Comparison of ENCODE assay signal across 25 mouse cellular contexts in the genomic region with DNA sequence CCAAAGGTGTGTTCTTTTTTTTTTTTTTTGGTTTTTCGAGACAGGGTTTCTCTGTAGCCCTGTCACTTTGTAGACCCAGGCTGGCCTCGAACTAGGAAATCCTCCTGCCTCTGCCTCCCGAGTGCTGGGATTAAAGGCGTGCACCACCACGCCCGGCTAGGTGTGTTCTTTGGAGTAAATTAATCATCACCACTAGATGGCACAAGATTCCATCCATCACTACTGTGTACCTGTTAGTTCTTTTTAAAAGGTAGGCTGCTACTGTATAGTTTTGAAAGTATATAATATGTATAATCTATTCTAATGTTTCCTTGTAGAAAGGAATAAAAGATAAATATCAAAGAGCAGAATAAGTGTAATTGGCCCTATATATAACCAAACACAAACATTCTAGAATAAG. TPM values are rescaled to one million over a fixed set of nuclear protein-coding genes. Genes with fewer than 3 reads are reported as not detected.
DNase-seq lines count a peak whose midpoint lies in the region; ATAC-seq and TF ChIP-seq lines count a peak whose summit lies in the region.
"Had no signal": no experiment of that assay in that cellular context is flagged by ENCODE, and none has a peak within 500 bp of the region (broad histone marks: within the 10 kb centered on the region; RNA-seq: fewer than 3 reads in every experiment).

No protein-coding gene starts in this region.

- H3K9me3 ChIP-seq in kidney, postnatal 0 days (replicated peaks; ENCODE audit: low read length) = no peaks in the 10 kb centered on the region
- H3K9me3 ChIP-seq in kidney, embryonic 15.5 days (replicated peaks) = no peaks in the 10 kb centered on the region
- no peaks in the 10 kb centered on the region for H3K9me3 ChIP-seq in midbrain, postnatal 0 days (ENCODE audit: low read length)
- H3K9me3 ChIP-seq in midbrain, embryonic 15.5 days = no peaks in the 10 kb centered on the region
- H3K9me3 ChIP-seq in stomach, postnatal 0 days (ENCODE audit: control insufficient read depth, low read length) = no peaks in the 10 kb centered on the region
- no peaks in the 10 kb centered on the region for H3K9me3 ChIP-seq in hindbrain, embryonic 11.5 days (ENCODE audit: control insufficient read depth, low read length)
- H3K9me3 ChIP-seq: forebrain, embryonic 15.5 days; G1E; limb, embryonic 10.5 days; liver, embryonic 13.5 days; midbrain, embryonic 12.5 days; stomach, embryonic 15.5 days had no signal

- DNase-seq in gastrocnemius, adult 2 months = no peak
- DNase-seq in gastrocnemius, adult 8-10 months (ENCODE audit: low spot score in 2 of 2) = no peak
- no peak for DNase-seq in kidney, postnatal 0 days (ENCODE audit: low spot score)
- no peak for DNase-seq in midbrain, postnatal 0 days (ENCODE audit: low spot score)
- no peak for DNase-seq in stomach, postnatal 0 days (ENCODE audit: low spot score)
- DNase-seq in hindbrain, embryonic 11.5 days (ENCODE audit: low spot score) = no peak
- DNase-seq: adrenal gland, postnatal 10 days; cerebellum, adult 11-12 months; cerebellum, postnatal 36 days; kidney, adult 18-20 months; liver, embryonic 13.5 days had no signal

- H3K9ac ChIP-seq in kidney, postnatal 0 days (ENCODE audit: low read depth, low read length) = no peak overlapping the region
- H3K9ac ChIP-seq in kidney, embryonic 15.5 days = no peak overlapping the region
- H3K9ac ChIP-seq in midbrain, postnatal 0 days (replicated peaks; ENCODE audit: low read length, poor library complexity, severe bottlenecking) = no peak overlapping the region
- no peak overlapping the region for H3K9ac ChIP-seq in midbrain, embryonic 15.5 days
- H3K9ac ChIP-seq in stomach, postnatal 0 days (ENCODE audit: low read length) = no peak overlapping the region
- H3K9ac ChIP-seq in hindbrain, embryonic 11.5 days (ENCODE audit: low read depth, low read length) = no peak overlapping the region
- H3K9ac ChIP-seq: forebrain, embryonic 15.5 days; hindbrain, embryonic 14.5 days; liver, embryonic 13.5 days; midbrain, embryonic 12.5 days; stomach, embryonic 15.5 days had no signal

- H3K4me1 ChIP-seq in kidney, postnatal 0 days (replicated peaks; ENCODE audit: insufficient read depth, low read length) = no peaks in the 10 kb centered on the region
- no peaks in the 10 kb centered on the region for H3K4me1 ChIP-seq in kidney, embryonic 15.5 days
- H3K4me1 ChIP-seq in midbrain, postnatal 0 days (ENCODE audit: insufficient read depth, low read length) = 0 out of 2 replicates have a peak, but pooled peaks cover 5% of the 10 kb centered on the region
- peaks cover 5% of the 10 kb centered on the region; the same call in 1 of the 2 replicates for H3K4me1 ChIP-seq in midbrain, embryonic 15.5 days
- H3K4me1 ChIP-seq in stomach, postnatal 0 days (replicated peaks; ENCODE audit: control insufficient read depth, insufficient read depth) = no peaks in the 10 kb centered on the region
- no peaks in the 10 kb centered on the region for H3K4me1 ChIP-seq in hindbrain, embryonic 11.5 days (replicated peaks; ENCODE audit: control insufficient read depth, insufficient read depth, low read length)
- H3K4me1 ChIP-seq: limb, embryonic 10.5 days; midbrain, embryonic 12.5 days; stomach, embryonic 15.5 days had no signal

- intact Hi-C loops in gastrocnemius, adult 2 months (cut with DNase I) = loop anchor here (5.0 kb wide), 2 partner anchors 119 to 214 kb away; no protein-coding TSS in a partner anchor

- H3K4me2 ChIP-seq in kidney, postnatal 0 days (ENCODE audit: low read length) = no peak overlapping the region
- H3K4me2 ChIP-seq in kidney, embryonic 15.5 days = no peak overlapping the region
- no peak overlapping the region for H3K4me2 ChIP-seq in midbrain, postnatal 0 days (ENCODE audit: low read depth, low read length, poor library complexity, severe bottlenecking)
- H3K4me2 ChIP-seq in midbrain, embryonic 15.5 days = no peak overlapping the region
- no peak overlapping the region for H3K4me2 ChIP-seq in stomach, postnatal 0 days (replicated peaks; ENCODE audit: low read depth)
- H3K4me2 ChIP-seq in hindbrain, embryonic 11.5 days (replicated peaks; ENCODE audit: low read depth, low read length) = no peak overlapping the region
- H3K4me2 ChIP-seq: forebrain, embryonic 15.5 days; hindbrain, embryonic 14.5 days; liver, embryonic 13.5 days; midbrain, embryonic 12.5 days; stomach, embryonic 15.5 days had no signal

- TF ChIP-seq CTCF in gastrocnemius, adult 2 months (IDR thresholded peaks at IDR 0.05) = peak; percentile 56
- peak; percentile 46; the same call in 1 of the 2 replicates for TF ChIP-seq CTCF in kidney, postnatal 0 days (IDR thresholded peaks at IDR 0.05; ENCODE audit: low read depth)
- peak; percentile 34 for TF ChIP-seq CTCF in midbrain, postnatal 0 days (IDR thresholded peaks at IDR 0.05)
- TF ChIP-seq CTCF in stomach, postnatal 0 days (IDR thresholded peaks at IDR 0.05; ENCODE audit: low read depth) = peak; percentile 43; the same call in 1 of the 2 replicates

- H3K4me3 ChIP-seq in gastrocnemius, adult 2 months = no peak overlapping the region
- no peak overlapping the region for H3K4me3 ChIP-seq in kidney, postnatal 0 days (replicated peaks; ENCODE audit: low read depth, low read length)
- no peak overlapping the region for H3K4me3 ChIP-seq in kidney, embryonic 15.5 days (replicated peaks)
- H3K4me3 ChIP-seq in midbrain, postnatal 0 days (ENCODE audit: low read depth, low read length) = no peak overlapping the region
- H3K4me3 ChIP-seq in midbrain, embryonic 15.5 days = no peak overlapping the region
- H3K4me3 ChIP-seq in stomach, postnatal 0 days (ENCODE audit: low read depth, low read length) = no peak overlapping the region
- no peak overlapping the region for H3K4me3 ChIP-seq in hindbrain, embryonic 11.5 days (ENCODE audit: low read depth, low read length)
- H3K4me3 ChIP-seq: erythroblast, embryonic 14.5 days; forebrain, embryonic 15.5 days; limb, embryonic 10.5 days; liver, embryonic 13.5 days; midbrain, embryonic 12.5 days; myocyte; stomach, embryonic 15.5 days had no signal

- H3K27me3 ChIP-seq in kidney, postnatal 0 days (ENCODE audit: insufficient read depth, low read length) = no peaks in the 10 kb centered on the region
- H3K27me3 ChIP-seq in kidney, embryonic 15.5 days = no peaks in the 10 kb centered on the region
- no peaks in the 10 kb centered on the region for H3K27me3 ChIP-seq in midbrain, postnatal 0 days (ENCODE audit: insufficient read depth, low read length)
- no peaks in the 10 kb centered on the region for H3K27me3 ChIP-seq in midbrain, embryonic 15.5 days (replicated peaks)
- no peaks in the 10 kb centered on the region for H3K27me3 ChIP-seq in stomach, postnatal 0 days (ENCODE audit: control insufficient read depth, insufficient read depth, low read length)
- H3K27me3 ChIP-seq in hindbrain, embryonic 11.5 days (ENCODE audit: control insufficient read depth, insufficient read depth, low read length) = no peaks in the 10 kb centered on the region
- H3K27me3 ChIP-seq: forebrain, embryonic 15.5 days; liver, embryonic 13.5 days; midbrain, embryonic 12.5 days; stomach, embryonic 15.5 days had no signal

- TF ChIP-seq EP300 in stomach, postnatal 0 days (optimal IDR thresholded peaks at IDR 0.05) = no peak

- no peak for ATAC-seq in kidney, postnatal 0 days (replicated peaks; ENCODE audit: low FRiP score, low read depth)
- ATAC-seq in kidney, embryonic 15.5 days (replicated peaks; ENCODE audit: low FRiP score) = no peak
- no peak for ATAC-seq in midbrain, postnatal 0 days (ENCODE audit: low FRiP score)
- ATAC-seq in midbrain, embryonic 15.5 days (replicated peaks) = no peak
- no peak for ATAC-seq in stomach, postnatal 0 days (ENCODE audit: low FRiP score, low TSS enrichment)
- no peak for ATAC-seq in hindbrain, embryonic 11.5 days (ENCODE audit: low FRiP score)
- ATAC-seq: forebrain, embryonic 15.5 days had no signal

- H3K36me3 ChIP-seq in kidney, postnatal 0 days (ENCODE audit: insufficient read depth, low read length) = no peaks in the 10 kb centered on the region
- H3K36me3 ChIP-seq in kidney, embryonic 15.5 days = no peaks in the 10 kb centered on the region
- H3K36me3 ChIP-seq in midbrain, postnatal 0 days (ENCODE audit: insufficient read depth, low read length) = no peaks in the 10 kb centered on the region
- H3K36me3 ChIP-seq in midbrain, embryonic 15.5 days (replicated peaks) = no peaks in the 10 kb centered on the region
- no peaks in the 10 kb centered on the region for H3K36me3 ChIP-seq in stomach, postnatal 0 days (ENCODE audit: control insufficient read depth, insufficient read depth, low read length)
- no peaks in the 10 kb centered on the region for H3K36me3 ChIP-seq in hindbrain, embryonic 11.5 days (ENCODE audit: control insufficient read depth, insufficient read depth, low read length)
- H3K36me3 ChIP-seq: forebrain, embryonic 15.5 days; limb, embryonic 10.5 days; liver, embryonic 13.5 days; midbrain, embryonic 12.5 days; stomach, embryonic 15.5 days had no signal

- no peak overlapping the region for H3K27ac ChIP-seq in gastrocnemius, adult 2 months
- H3K27ac ChIP-seq in kidney, postnatal 0 days = no peak overlapping the region
- H3K27ac ChIP-seq in kidney, embryonic 15.5 days = no peak overlapping the region
- no peak overlapping the region for H3K27ac ChIP-seq in midbrain, postnatal 0 days (ENCODE audit: low read depth, low read length)
- H3K27ac ChIP-seq in midbrain, embryonic 15.5 days = no peak overlapping the region
- H3K27ac ChIP-seq in stomach, postnatal 0 days (replicated peaks) = no peak overlapping the region
- H3K27ac ChIP-seq in hindbrain, embryonic 11.5 days (ENCODE audit: low read depth, low read length) = no peak overlapping the region
- H3K27ac ChIP-seq: forebrain, embryonic 15.5 days; hindbrain, embryonic 14.5 days; limb, embryonic 10.5 days; liver, embryonic 13.5 days; macrophage; midbrain, embryonic 12.5 days; stomach, embryonic 15.5 days had no signal

- WGBS in kidney, postnatal 0 days = 89% methylated on average over 6 of the region's 6 CpGs
- 92% methylated on average over 6 of the region's 6 CpGs for WGBS in kidney, embryonic 15.5 days
- WGBS in midbrain, postnatal 0 days = 94% methylated on average over 6 of the region's 6 CpGs
- 94% methylated on average over 6 of the region's 6 CpGs for WGBS in midbrain, embryonic 15.5 days
- WGBS in stomach, postnatal 0 days = 90% methylated on average over 6 of the region's 6 CpGs
- 89% methylated on average over 6 of the region's 6 CpGs for WGBS in hindbrain, embryonic 11.5 days

RNA-seq across cellular contexts. Expression of a gene that starts 50.7 kb away (rescaled TPM):
- total RNA-seq in gastrocnemius, adult 2 months (2021) = not detected
- total RNA-seq in gastrocnemius, adult 8-10 months (2022) = not detected
- 44.6 and 45.6 TPM in 2 replicates for polyA plus RNA-seq in kidney, postnatal 0 days (2015; fragmentation: Nextera tagmentation; extraction: Ambion mirVana)
- 6.1 and 6.4 TPM in 2 replicates for polyA plus RNA-seq in kidney, embryonic 15.5 days (2015; fragmentation: Nextera tagmentation; extraction: Ambion mirVana)
- not detected in 2 replicates for total RNA-seq in midbrain, postnatal 0 days (2014; rRNA removed)
- polyA plus RNA-seq in midbrain, postnatal 0 days (2015; fragmentation: Nextera tagmentation; extraction: Ambion mirVana) = 0.05 and 0.17 TPM in 2 replicates
- 0.05 and 0.06 TPM in 2 replicates for polyA plus RNA-seq in midbrain, embryonic 15.5 days (2015; fragmentation: Nextera tagmentation; extraction: Ambion mirVana)
- polyA plus RNA-seq in stomach, postnatal 0 days (2015; fragmentation: Nextera tagmentation; extraction: Ambion mirVana) = 0.10 and 0.22 TPM in 2 replicates
- 0.06 TPM in 1 of 2 replicates, not detected in the other for polyA plus RNA-seq in hindbrain, embryonic 11.5 days (2014; fragmentation: Nextera tagmentation; extraction: Ambion mirVana)
- total RNA-seq: granulocyte monocyte progenitor cell, adult 5-6 weeks had no signal
- polyA plus RNA-seq: embryonic facial prominence, embryonic 11.5 days; erythroblast, embryonic 14.5 days; forebrain, embryonic 15.5 days; G1E; heart, embryonic 16.5 days; limb, embryonic 10.5 days; liver, embryonic 13.5 days; macrophage; midbrain, embryonic 12.5 days had no signal
